Comparison of ENCODE assay signal across 8 mouse cellular contexts in genomic region chr4:57301410-57302313, GRCm38 (mm10). TPM values are rescaled to one million over a fixed set of nuclear protein-coding genes. Genes with fewer than 3 reads are reported as not detected.
A peak's percentile ranks its signal among the peaks of the same experiment; 100 is the strongest.
DNase-seq lines count a peak whose midpoint lies in the region; ATAC-seq and TF ChIP-seq lines count a peak whose summit lies in the region.

TSS of gene Ptpn3 (minus strand) at chr4:57301837.

- peaks cover 0 to 6% of the 10 kb centered on the region in 2 experiments; a peak in 2 of 4 replicates for H3K36me3 ChIP-seq in MEL (ENCODE audit: control insufficient read depth in 1 of 2, insufficient read depth in 2 of 2, low read length in 2 of 2)
- H3K36me3 ChIP-seq in forebrain, embryonic 16.5 days (ENCODE audit: control insufficient read depth, insufficient read depth): no peaks in the 10 kb centered on the region
- H3K36me3 ChIP-seq in liver, embryonic 14.5 days (replicated peaks; ENCODE audit: control insufficient read depth, insufficient read depth, low read depth): no peaks in the 10 kb centered on the region
- H3K36me3 ChIP-seq in neural tube, embryonic 12.5 days: no peaks in the 10 kb centered on the region

- under 1% methylated on average over 42 of the region's 42 CpGs for WGBS in cerebellum, adult 2 months
- under 1% methylated on average over 42 of the region's 42 CpGs for WGBS in forebrain, embryonic 16.5 days
- under 1% methylated on average over 42 of the region's 42 CpGs for WGBS in liver, embryonic 14.5 days (ENCODE audit: insufficient replicate concordance)
- under 1% methylated on average over 42 of the region's 42 CpGs for WGBS in neural tube, embryonic 12.5 days

- intact Hi-C loops in heart, postnatal 14 days (cut with DNase I): loop anchor here (2.0 to 10.0 kb wide), 2 partner anchors 21 to 237 kb away; no protein-coding TSS in a partner anchor

- peak within 1 kb of the TSS; percentile 83 for H3K9ac ChIP-seq in MEL (ENCODE audit: control insufficient read depth, low read depth, low read length, poor library complexity, severe bottlenecking)
- H3K9ac ChIP-seq in forebrain, embryonic 16.5 days (replicated peaks; ENCODE audit: low read depth, low read length): peak within 1 kb of the TSS; percentile 62
- H3K9ac ChIP-seq in liver, embryonic 14.5 days (replicated peaks): no peak within 1 kb of the TSS
- H3K9ac ChIP-seq in neural tube, embryonic 12.5 days: peak within 1 kb of the TSS; percentile 45; the same call in 1 of the 2 replicates

- TF ChIP-seq CTCF in MEL (IDR thresholded peaks at IDR 0.05 in 2 of 3, conservative IDR thresholded peaks at IDR 0.05 in 1 of 3; ENCODE audit: control insufficient read depth in 1 of 3, insufficient read depth in 1 of 3, low read depth in 2 of 3, low read length in 3 of 3, poor library complexity in 1 of 3, severe bottlenecking in 1 of 3): no peak
- no peak for TF ChIP-seq CTCF in cerebellum, adult 2 months (IDR thresholded peaks at IDR 0.05; ENCODE audit: borderline replicate concordance, insufficient read depth, low read depth, low read length)
- TF ChIP-seq CTCF in liver, embryonic 14.5 days (IDR thresholded peaks at IDR 0.05; ENCODE audit: low read depth): no peak

- no peaks in the 10 kb centered on the region for H3K27me3 ChIP-seq in MEL (ENCODE audit: control insufficient read depth in 1 of 2, insufficient read depth in 2 of 2, low read length in 2 of 2)
- no peaks in the 10 kb centered on the region for H3K27me3 ChIP-seq in cerebellum, adult 2 months (ENCODE audit: control insufficient read depth, insufficient read depth, low read length)
- H3K27me3 ChIP-seq in forebrain, embryonic 16.5 days (replicated peaks; ENCODE audit: control insufficient read depth, insufficient read depth, low read length): 0 out of 2 replicates have a peak, but pooled peaks cover 4% of the 10 kb centered on the region
- H3K27me3 ChIP-seq in liver, embryonic 14.5 days (ENCODE audit: control insufficient read depth, insufficient read depth, low read length): peaks cover 40% of the 10 kb centered on the region
- peaks cover 35% of the 10 kb centered on the region for H3K27me3 ChIP-seq in neural tube, embryonic 12.5 days (replicated peaks)

- no peaks in the 10 kb centered on the region for H3K9me3 ChIP-seq in MEL (replicated peaks; ENCODE audit: insufficient read depth, low read length)
- H3K9me3 ChIP-seq in forebrain, embryonic 16.5 days (ENCODE audit: control insufficient read depth, low read length): no peaks in the 10 kb centered on the region
- H3K9me3 ChIP-seq in liver, embryonic 14.5 days (ENCODE audit: control insufficient read depth, low read length): no peaks in the 10 kb centered on the region
- H3K9me3 ChIP-seq in neural tube, embryonic 12.5 days: no peaks in the 10 kb centered on the region

- no peak; a peak in 1 of 4 replicates for TF ChIP-seq EP300 in MEL (IDR thresholded peaks at IDR 0.05; ENCODE audit: low read depth in 1 of 2, low read length in 2 of 2)
- no peak for TF ChIP-seq EP300 in liver, embryonic 14.5 days (IDR thresholded peaks at IDR 0.05; ENCODE audit: low read depth)

- peak; percentile 90 for ATAC-seq in forebrain, embryonic 16.5 days
- ATAC-seq in liver, embryonic 14.5 days (ENCODE audit: insufficient read depth): peak; percentile 50; the same call in 1 of the 2 replicates
- ATAC-seq in neural tube, embryonic 12.5 days (ENCODE audit: low FRiP score, low read depth): peak; percentile 81

- peaks cover 3% of the 10 kb centered on the region; the same call in 1 of the 2 replicates for H3K79me2 ChIP-seq in MEL (ENCODE audit: control insufficient read depth, insufficient read depth, low read length, poor library complexity)

- DNase-seq in MEL (ENCODE audit: low read depth, low spot score): peak; percentile 93
- peak; percentile 87 to 88 for DNase-seq in cerebellum, adult 2 months
- peak; percentile 79 to 83 for DNase-seq in heart, postnatal 14 days
- peak; percentile 86 to 91 for DNase-seq in kidney, postnatal 4 days
- peak in 2 of 3 experiments; percentile 17 to 23 for DNase-seq in liver, embryonic 14.5 days (ENCODE audit: low read depth in 3 of 3, low spot score in 3 of 3)
- DNase-seq in testis, postnatal 10 days (ENCODE audit: low spot score): peak; percentile 85

- no peak for TF ChIP-seq RAD21 in MEL (IDR thresholded peaks at IDR 0.05; ENCODE audit: low read depth, low read length)

- peak within 1 kb of the TSS; percentile 71 for H3K27ac ChIP-seq in MEL (ENCODE audit: control insufficient read depth, low read depth, low read length)
- peak within 1 kb of the TSS; percentile 49; the same call in 1 of the 2 replicates for H3K27ac ChIP-seq in cerebellum, adult 2 months (ENCODE audit: insufficient read depth, low read length)
- peak within 1 kb of the TSS; percentile 58 for H3K27ac ChIP-seq in forebrain, embryonic 16.5 days (ENCODE audit: low read length)
- no peak within 1 kb of the TSS for H3K27ac ChIP-seq in liver, embryonic 14.5 days
- no peak within 1 kb of the TSS for H3K27ac ChIP-seq in neural tube, embryonic 12.5 days

- peak within 1 kb of the TSS; percentile 95 for H3K4me2 ChIP-seq in forebrain, embryonic 16.5 days (ENCODE audit: low read length)
- H3K4me2 ChIP-seq in liver, embryonic 14.5 days (ENCODE audit: low read depth): peak within 1 kb of the TSS; percentile 67
- peak within 1 kb of the TSS; percentile 99 for H3K4me2 ChIP-seq in neural tube, embryonic 12.5 days (replicated peaks)

- peak within 1 kb of the TSS; percentile 69 to 71 for H3K4me3 ChIP-seq in MEL (ENCODE audit: control insufficient read depth in 1 of 2, insufficient read depth in 1 of 2, low read depth in 2 of 2, low read length in 2 of 2)
- peak within 1 kb of the TSS; percentile 98 for H3K4me3 ChIP-seq in cerebellum, adult 2 months (replicated peaks; ENCODE audit: insufficient read depth, low read depth, low read length)
- peak within 1 kb of the TSS; percentile 54 for H3K4me3 ChIP-seq in forebrain, embryonic 16.5 days (replicated peaks; ENCODE audit: low read length)
- H3K4me3 ChIP-seq in liver, embryonic 14.5 days (ENCODE audit: insufficient read depth in 1 of 2, low read depth in 2 of 2, low read length in 2 of 2): peak within 1 kb of the TSS; percentile 35 to 59
- peak within 1 kb of the TSS; percentile 79 for H3K4me3 ChIP-seq in neural tube, embryonic 12.5 days

- TF ChIP-seq POLR2A in MEL (IDR thresholded peaks at IDR 0.05; ENCODE audit: control insufficient read depth in 1 of 2, insufficient read depth in 1 of 2, low read depth in 1 of 2, low read length in 2 of 2, poor library complexity in 1 of 2): peak in 1 of 2 experiments; percentile 59; a peak in 1 of 4 replicates
- TF ChIP-seq POLR2A in cerebellum, adult 2 months (IDR thresholded peaks at IDR 0.05; ENCODE audit: borderline replicate concordance, insufficient read depth, low read length): peak; percentile 45; the same call in 1 of the 2 replicates

- H3K4me1 ChIP-seq in MEL (ENCODE audit: control insufficient read depth in 1 of 2, insufficient read depth in 2 of 2, low read length in 2 of 2): peaks cover 5 to 10% of the 10 kb centered on the region in 2 experiments
- peaks cover 3% of the 10 kb centered on the region; the same call in 1 of the 2 replicates for H3K4me1 ChIP-seq in cerebellum, adult 2 months (ENCODE audit: control insufficient read depth, insufficient read depth, low read length)
- H3K4me1 ChIP-seq in forebrain, embryonic 16.5 days (replicated peaks; ENCODE audit: control insufficient read depth, insufficient read depth, low read length): peaks cover 23% of the 10 kb centered on the region
- H3K4me1 ChIP-seq in liver, embryonic 14.5 days (replicated peaks; ENCODE audit: control insufficient read depth in 2 of 2, insufficient read depth in 2 of 2, low read length in 1 of 2): no peaks in the 10 kb centered on the region; a peak in 1 of 4 replicates
- peaks cover 27% of the 10 kb centered on the region for H3K4me1 ChIP-seq in neural tube, embryonic 12.5 days

TF ChIP-seq in MEL, 35 proteins besides CTCF, POLR2A, EP300 and RAD21 (continues in another document):
- TF ChIP-seq MAX (IDR thresholded peaks at IDR 0.05; ENCODE audit: low read length) (peak; percentile 40; the same call in 1 of the 2 replicates), GABPA (IDR thresholded peaks at IDR 0.05; ENCODE audit: low read depth, low read length) (no peak), HCFC1 (IDR thresholded peaks at IDR 0.05; ENCODE audit: low read depth, low read length) (peak; percentile 77), ELF1 (IDR thresholded peaks at IDR 0.05; ENCODE audit: low read depth, low read length) (peak; percentile 70), USF2 (IDR thresholded peaks at IDR 0.05; ENCODE audit: borderline replicate concordance in 1 of 2, insufficient read depth in 1 of 2, low read depth in 1 of 2, low read length in 2 of 2) (no peak), E2F4 (IDR thresholded peaks at IDR 0.05; ENCODE audit: borderline replicate concordance, low read depth, low read length) (no peak), CHD2 (IDR thresholded peaks at IDR 0.05; ENCODE audit: low read length) (no peak), RCOR1 (IDR thresholded peaks at IDR 0.05; ENCODE audit: low read depth, low read length) (no peak), USF1 (IDR thresholded peaks at IDR 0.05; ENCODE audit: low read depth, low read length) (no peak), TAL1 (IDR thresholded peaks at IDR 0.05; ENCODE audit: low read length) (no peak), MAFK (IDR thresholded peaks at IDR 0.05; ENCODE audit: borderline replicate concordance, low read depth, low read length) (no peak), SMC3 (IDR thresholded peaks at IDR 0.05; ENCODE audit: low read depth, low read length) (no peak), TBP (IDR thresholded peaks at IDR 0.05; ENCODE audit: low read depth, low read length) (peak; percentile 79), ETS1 (IDR thresholded peaks at IDR 0.05; ENCODE audit: low read depth, low read length) (peak; percentile 67; the same call in 1 of the 2 replicates), ZNF384 (IDR thresholded peaks at IDR 0.05; ENCODE audit: low read depth, low read length) (0 out of 2 replicates have a peak, but pooled peaks have one; percentile 11), POLR2AphosphoS2 (IDR thresholded peaks at IDR 0.05; ENCODE audit: low read length) (no peak; the same call in 1 of the 2 replicates), ZC3H11A (IDR thresholded peaks at IDR 0.05; ENCODE audit: low read depth, low read length) (no peak)

RNA-seq across cellular contexts. Expression of gene Ptpn3, which starts in this region (rescaled TPM):
- 4.7 and 5.8 TPM in 2 replicates for total RNA-seq in MEL (2012; rRNA removed)
- 1 to 10 TPM in 1 of 2 experiments, not detected in 1; 8.4 TPM for polyA plus RNA-seq in MEL (2012; ENCODE audit: insufficient read depth in 1 of 2, insufficient read length in 2 of 2, low read depth in 1 of 2, low replicate concordance in 2 of 2, missing spikeins in 1 of 2)
- polyA plus RNA-seq in cerebellum, adult 2 months (2012; rRNA removed): 13.5 and 14.6 TPM in 2 replicates
- polyA plus RNA-seq in forebrain, embryonic 16.5 days (2015; fragmentation: Nextera tagmentation; extraction: Ambion mirVana): 1.3 and 2.6 TPM in 2 replicates
- total RNA-seq in heart, postnatal 14 days (2021): 10 to 100 TPM; 34.3 to 34.8 TPM
- 0.32 and 0.46 TPM in 2 replicates for polyA plus RNA-seq in liver, embryonic 14.5 days (2012; rRNA removed)
- polyA plus RNA-seq in liver, embryonic 14.5 days (2014; fragmentation: Nextera tagmentation; extraction: Ambion mirVana): 0.38 and 0.51 TPM in 2 replicates
- polyA plus RNA-seq in neural tube, embryonic 12.5 days (2016; fragmentation: Nextera tagmentation; extraction: Ambion mirVana): 5.4 and 5.8 TPM in 2 replicates

Comparison
In these comparisons a context has a peak if more than half of its experiments do, and no peak if none do; other contexts are left out.
1. Peak in DNase-seq, ATAC-seq, H3K4me3 ChIP-seq and H3K4me2 ChIP-seq in liver, embryonic 14.5 days; RNA of the gene not detected or under 1 TPM.
2. DNase-seq: peak in every context shown above with its lines; median percentile 93 in MEL; 88 in kidney, postnatal 4 days; 88 in cerebellum, adult 2 months; 85 in testis, postnatal 10 days; 81 in heart, postnatal 14 days; 20 in liver, embryonic 14.5 days.
3. H3K27ac ChIP-seq: peak in MEL (single experiment), cerebellum, adult 2 months (single experiment) and forebrain, embryonic 16.5 days (single experiment); none in liver, embryonic 14.5 days (single experiment) and neural tube, embryonic 12.5 days (single experiment).
4. H3K4me3 ChIP-seq: peak in every context shown above with its lines; median percentile 98 in cerebellum, adult 2 months; 79 in neural tube, embryonic 12.5 days; 70 in MEL; 54 in forebrain, embryonic 16.5 days; 47 in liver, embryonic 14.5 days.
5. Peak in every context shown above with its lines, with median percentiles within 50 percentile points of each other: ATAC-seq and H3K4me2 ChIP-seq.